Mouse (Mus musculus): Measurements from ENCODE around the gene C2cd5. TPM values are rescaled to one million over a fixed set of nuclear protein-coding genes. Genes with fewer than 3 reads are reported as not detected.
"Not testable (repeated sequence)": the region's sequence is repeated elsewhere in the genome, so short reads cannot be mapped to it uniquely, and the experiment has no call there.

The C2cd5 gene
- polyA plus RNA-seq, 1 experiment from 2014 or later: 42.8 TPM

- no peak overlapping the region for H3K9ac ChIP-seq (replicated peaks; ENCODE audit: low read length)
- H3K27me3 ChIP-seq (ENCODE audit: control insufficient read depth, insufficient read depth, low read length): no peaks in the 10 kb centered on the region
- no peaks in the 10 kb centered on the region for H3K9me3 ChIP-seq (ENCODE audit: control insufficient read depth, low read length)
- DNase-seq: no peak
- no peak overlapping the region for H3K4me3 ChIP-seq (replicated peaks; ENCODE audit: low read depth, low read length)
- no peaks in the 10 kb centered on the region for H3K4me1 ChIP-seq (ENCODE audit: control insufficient read depth, insufficient read depth, low read length)
- H3K27ac ChIP-seq (replicated peaks; ENCODE audit: low read depth, low read length): no peak overlapping the region
- no peak for ATAC-seq (ENCODE audit: low FRiP score, low TSS enrichment)
- H3K36me3 ChIP-seq (ENCODE audit: control insufficient read depth, insufficient read depth, low read length): peaks cover 45% of the 10 kb centered on the region
- no peak overlapping the region for H3K4me2 ChIP-seq (ENCODE audit: low read length)
- WGBS: 87% methylated on average over 5 of the region's 5 CpGs
Measured at GRCm38 (mm10) chr6:143008865-143009264, 91.1 kb downstream of the C2cd5 start.

GRCm38 (mm10) chr6:143005209-143005608, 94.7 kb downstream of the C2cd5 start:
- H3K9me3 ChIP-seq (ENCODE audit: control insufficient read depth, low read length); H3K4me1 ChIP-seq (ENCODE audit: control insufficient read depth, insufficient read depth, low read length); H3K9ac ChIP-seq (replicated peaks; ENCODE audit: low read length); H3K4me3 ChIP-seq (replicated peaks; ENCODE audit: low read depth, low read length); H3K27ac ChIP-seq (replicated peaks; ENCODE audit: low read depth, low read length); ATAC-seq (ENCODE audit: low FRiP score, low TSS enrichment); H3K4me2 ChIP-seq (ENCODE audit: low read length); DNase-seq; H3K27me3 ChIP-seq (ENCODE audit: control insufficient read depth, insufficient read depth, low read length): not testable (repeated sequence)
- WGBS: 94% methylated on average over 9 of the region's 9 CpGs
- peaks cover 12% of the 10 kb centered on the region; the same call in 1 of the 2 replicates for H3K36me3 ChIP-seq (ENCODE audit: control insufficient read depth, insufficient read depth, low read length)

GRCm38 (mm10) chr6:143004801-143005200, 95.1 kb downstream of the C2cd5 start:
- Histone ChIP-seq H3K9ac (replicated peaks; ENCODE audit: low read length) (no peak overlapping the region), H3K4me2 (ENCODE audit: low read length) (no peak overlapping the region), H3K36me3 (ENCODE audit: control insufficient read depth, insufficient read depth, low read length) (peaks cover 8% of the 10 kb centered on the region; the same call in 1 of the 2 replicates), H3K4me3 (replicated peaks; ENCODE audit: low read depth, low read length) (no peak overlapping the region), H3K4me1 (ENCODE audit: control insufficient read depth, insufficient read depth, low read length) (no peaks in the 10 kb centered on the region), H3K27me3 (ENCODE audit: control insufficient read depth, insufficient read depth, low read length) (no peaks in the 10 kb centered on the region), H3K27ac (replicated peaks; ENCODE audit: low read depth, low read length) (no peak overlapping the region), H3K9me3 (ENCODE audit: control insufficient read depth, low read length) (no peaks in the 10 kb centered on the region)
- ATAC-seq (ENCODE audit: low FRiP score, low TSS enrichment): no peak
- WGBS: 81% methylated on average over 9 of the region's 9 CpGs
- DNase-seq: no peak

GRCm38 (mm10) chr6:142998221-142998999, 101.5 kb downstream of the C2cd5 start:
- ATAC-seq (ENCODE audit: low FRiP score, low TSS enrichment): no peak
- H3K9ac ChIP-seq (replicated peaks; ENCODE audit: low read length): no peak overlapping the region
- H3K27me3 ChIP-seq (ENCODE audit: control insufficient read depth, insufficient read depth, low read length): no peaks in the 10 kb centered on the region
- DNase-seq: no peak
- H3K27ac ChIP-seq (replicated peaks; ENCODE audit: low read depth, low read length): no peak overlapping the region
- peaks cover 5% of the 10 kb centered on the region for H3K4me1 ChIP-seq (ENCODE audit: control insufficient read depth, insufficient read depth, low read length)
- H3K4me3 ChIP-seq (replicated peaks; ENCODE audit: low read depth, low read length): no peak overlapping the region
- no peak overlapping the region for H3K4me2 ChIP-seq (ENCODE audit: low read length)
- no peaks in the 10 kb centered on the region for H3K9me3 ChIP-seq (ENCODE audit: control insufficient read depth, low read length)
- H3K36me3 ChIP-seq (ENCODE audit: control insufficient read depth, insufficient read depth, low read length): no peaks in the 10 kb centered on the region
- WGBS: 78% methylated on average over 12 of the region's 12 CpGs

GRCm38 (mm10) chr6:142996887-142997286, 103.1 kb downstream of the C2cd5 start:
- ATAC-seq (ENCODE audit: low FRiP score, low TSS enrichment) (no peak), DNase-seq (no peak)
- Histone ChIP-seq H3K4me2 (ENCODE audit: low read length) (no peak overlapping the region), H3K36me3 (ENCODE audit: control insufficient read depth, insufficient read depth, low read length) (no peaks in the 10 kb centered on the region), H3K4me3 (replicated peaks; ENCODE audit: low read depth, low read length) (no peak overlapping the region), H3K27me3 (ENCODE audit: control insufficient read depth, insufficient read depth, low read length) (no peaks in the 10 kb centered on the region), H3K9me3 (ENCODE audit: control insufficient read depth, low read length) (no peaks in the 10 kb centered on the region), H3K9ac (replicated peaks; ENCODE audit: low read length) (no peak overlapping the region), H3K4me1 (ENCODE audit: control insufficient read depth, insufficient read depth, low read length) (peaks cover 15% of the 10 kb centered on the region), H3K27ac (replicated peaks; ENCODE audit: low read depth, low read length) (no peak overlapping the region)
- WGBS: 73% methylated on average over 3 of the region's 3 CpGs

GRCm38 (mm10) chr6:142995567-142995966, 104.4 kb downstream of the C2cd5 start:
- DNase-seq (no peak), ATAC-seq (ENCODE audit: low FRiP score, low TSS enrichment) (no peak)
- Histone ChIP-seq H3K4me2 (ENCODE audit: low read length) (no peak overlapping the region), H3K4me1 (ENCODE audit: control insufficient read depth, insufficient read depth, low read length) (peaks cover 22% of the 10 kb centered on the region), H3K9me3 (ENCODE audit: control insufficient read depth, low read length) (no peaks in the 10 kb centered on the region), H3K27ac (replicated peaks; ENCODE audit: low read depth, low read length) (no peak overlapping the region), H3K9ac (replicated peaks; ENCODE audit: low read length) (no peak overlapping the region), H3K36me3 (ENCODE audit: control insufficient read depth, insufficient read depth, low read length) (no peaks in the 10 kb centered on the region), H3K4me3 (replicated peaks; ENCODE audit: low read depth, low read length) (no peak overlapping the region), H3K27me3 (ENCODE audit: control insufficient read depth, insufficient read depth, low read length) (no peaks in the 10 kb centered on the region)
- WGBS: 69% methylated on average over 5 of the region's 5 CpGs

GRCm38 (mm10) chr6:142994821-142995220, 105.1 kb downstream of the C2cd5 start:
- Histone ChIP-seq H3K9ac (replicated peaks; ENCODE audit: low read length) (no peak overlapping the region), H3K4me1 (ENCODE audit: control insufficient read depth, insufficient read depth, low read length) (peaks cover 22% of the 10 kb centered on the region), H3K4me3 (replicated peaks; ENCODE audit: low read depth, low read length) (no peak overlapping the region), H3K4me2 (ENCODE audit: low read length) (no peak overlapping the region), H3K27ac (replicated peaks; ENCODE audit: low read depth, low read length) (no peak overlapping the region), H3K27me3 (ENCODE audit: control insufficient read depth, insufficient read depth, low read length) (no peaks in the 10 kb centered on the region), H3K9me3 (ENCODE audit: control insufficient read depth, low read length) (no peaks in the 10 kb centered on the region), H3K36me3 (ENCODE audit: control insufficient read depth, insufficient read depth, low read length) (no peaks in the 10 kb centered on the region)
- no peak for ATAC-seq (ENCODE audit: low FRiP score, low TSS enrichment)
- 60% methylated on average over 7 of the region's 7 CpGs for WGBS
- no peak for DNase-seq

- peaks cover 22% of the 10 kb centered on the region for H3K4me1 ChIP-seq (ENCODE audit: control insufficient read depth, insufficient read depth, low read length)
- H3K27ac ChIP-seq (replicated peaks; ENCODE audit: low read depth, low read length): no peak overlapping the region; the same call in 1 of the 2 replicates
- H3K4me3 ChIP-seq (replicated peaks; ENCODE audit: low read depth, low read length): no peak overlapping the region
- H3K4me2 ChIP-seq (ENCODE audit: low read length): no peak overlapping the region
- H3K9me3 ChIP-seq (ENCODE audit: control insufficient read depth, low read length): no peaks in the 10 kb centered on the region
- H3K36me3 ChIP-seq (ENCODE audit: control insufficient read depth, insufficient read depth, low read length): no peaks in the 10 kb centered on the region
- DNase-seq (peak; percentile 44), ATAC-seq (ENCODE audit: low FRiP score, low TSS enrichment) (no peak)
- no peak overlapping the region for H3K9ac ChIP-seq (replicated peaks; ENCODE audit: low read length)
- no peaks in the 10 kb centered on the region for H3K27me3 ChIP-seq (ENCODE audit: control insufficient read depth, insufficient read depth, low read length)
- 32% methylated on average over 14 of the region's 14 CpGs for WGBS
Measured at GRCm38 (mm10) chr6:142993705-142994698, 105.9 kb downstream of the C2cd5 start.

Data from midbrain, embryonic 14.5 days (tissue).